Mouse (Mus musculus) embryo, embryonic 10 days (tissue): Measurements from ENCODE around the gene Gtdc1.
"Not testable (repeated sequence)": the region's sequence is repeated elsewhere in the genome, so short reads cannot be mapped to it uniquely, and the experiment has no call there.

Source experiments
- DNase-seq: peaks from one replicate; pipeline ENCODE4 v3.0.0-alpha.2; 2015; ENCODE audit warnings: low spot score

Gene Gtdc1

DNA sequence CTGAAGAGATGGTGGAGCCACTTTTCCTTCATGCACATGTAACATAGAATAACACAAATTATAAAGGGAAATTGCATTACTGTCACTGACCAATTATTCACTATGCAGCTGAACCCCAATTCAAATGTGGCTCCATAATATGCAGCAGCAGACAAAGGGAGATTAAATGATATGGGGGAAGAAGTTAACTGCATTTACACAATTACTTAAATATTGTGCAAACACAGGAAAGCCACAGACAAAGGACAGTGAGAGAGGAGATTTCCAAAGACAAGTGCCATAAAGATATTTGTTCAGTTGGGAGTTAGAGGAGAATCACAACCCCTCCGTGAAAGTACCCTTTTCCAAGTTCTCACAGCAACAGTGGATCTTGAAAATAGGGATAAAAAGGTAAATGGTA lies 163.6 kb downstream of the Gtdc1 start:
- DNase-seq: no peak

GRCm38 (mm10) chr2:44736618-44737017 lies 190.8 kb downstream of the Gtdc1 start:
- DNase-seq: no peak

DNA sequence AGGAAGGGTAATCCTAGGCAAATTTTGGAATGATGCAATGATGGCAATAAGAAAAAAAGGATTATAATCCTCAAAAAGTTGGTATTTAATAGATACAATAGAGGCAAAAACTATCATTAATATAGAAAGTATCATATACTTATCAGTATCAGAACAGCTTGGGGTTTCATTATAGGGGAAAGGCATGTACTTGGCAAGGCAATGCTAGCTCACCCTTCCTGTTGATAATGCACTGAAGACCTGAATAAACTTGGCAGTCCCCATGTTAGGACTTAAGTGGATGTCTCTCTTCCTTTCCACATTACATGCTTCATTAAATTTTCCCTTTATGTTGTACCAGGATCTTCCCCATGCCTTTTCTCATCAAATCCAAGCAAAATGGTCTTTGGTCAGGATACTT lies 206.0 kb downstream of the Gtdc1 start:
- no peak for DNase-seq

DNA sequence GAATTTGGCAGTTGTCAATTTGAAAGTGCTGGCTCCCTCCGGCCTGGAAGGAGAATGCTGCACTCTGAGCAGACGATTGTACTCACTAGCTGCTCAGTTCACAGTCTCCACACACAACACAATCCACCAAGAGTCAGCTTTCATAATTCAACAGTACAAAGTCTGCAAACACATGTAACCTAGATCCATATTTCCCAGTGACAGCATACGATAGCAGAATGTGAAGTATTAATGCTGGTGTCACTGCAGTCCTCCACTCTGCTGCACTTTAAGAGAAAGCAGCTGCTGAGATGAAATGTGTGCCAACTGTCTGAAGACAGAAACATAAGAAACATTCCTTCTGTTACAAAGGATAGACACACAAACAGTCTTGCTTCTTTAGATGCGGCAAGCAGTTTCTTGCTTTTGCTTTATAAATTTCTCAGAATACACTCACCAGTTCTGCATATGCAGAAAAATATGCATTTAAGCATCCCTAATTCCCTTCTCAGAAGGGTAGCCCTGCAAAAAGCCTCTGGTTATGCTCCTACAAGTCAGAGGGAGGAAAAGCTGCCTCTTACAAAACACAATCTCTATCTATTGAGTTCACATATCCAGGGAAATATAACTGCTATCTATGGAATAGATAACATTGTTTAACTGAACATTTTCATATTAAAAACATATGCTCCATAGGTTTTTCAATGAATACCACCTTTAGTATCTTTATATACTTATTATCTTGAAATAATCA lies 221.4 kb downstream of the Gtdc1 start:
- no peak for DNase-seq

DNA sequence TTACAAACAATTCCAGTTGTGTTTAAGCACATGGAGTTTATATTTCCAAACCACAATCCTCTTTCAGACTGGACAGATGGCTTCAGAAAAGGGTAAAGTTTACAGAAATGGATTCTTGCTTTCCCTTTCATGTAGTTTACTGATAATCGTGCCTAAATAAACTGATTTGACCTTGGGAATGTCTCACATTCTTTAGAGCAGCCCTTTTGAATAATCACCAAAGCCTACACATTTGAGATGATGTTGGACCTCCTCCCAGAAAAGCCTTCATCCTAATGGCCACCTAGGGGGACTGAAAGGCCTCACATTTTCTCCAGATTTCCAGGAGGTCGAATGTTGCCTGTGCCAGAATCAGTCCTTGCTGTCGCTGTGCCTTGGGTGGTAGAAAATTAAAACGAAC lies 227.2 kb downstream of the Gtdc1 start:
- no peak for DNase-seq

DNA sequence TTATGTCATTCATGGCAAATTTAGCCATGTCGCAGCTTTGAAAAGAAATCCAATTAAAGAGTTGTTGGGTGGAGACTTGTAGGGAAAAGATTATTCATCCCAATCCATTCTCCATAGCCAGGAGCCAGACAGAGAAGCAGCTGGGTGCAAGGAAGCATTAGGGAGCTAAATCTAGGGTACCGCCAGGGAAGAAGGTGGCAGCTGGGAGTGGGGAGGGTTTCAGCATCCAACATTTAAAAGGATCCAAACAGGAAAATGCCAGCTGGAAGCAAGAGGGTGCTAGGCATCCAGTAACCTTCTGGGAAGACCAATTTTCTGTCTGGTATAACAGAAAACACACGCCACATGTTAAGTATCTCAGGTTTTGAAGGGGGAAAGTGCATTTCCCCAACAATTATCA lies 231.0 kb downstream of the Gtdc1 start:
- DNase-seq: no peak

GRCm38 (mm10) chr2:44693898-44694297 lies 233.6 kb downstream of the Gtdc1 start:
- DNase-seq: peak; percentile 33

GRCm38 (mm10) chr2:44664049-44664448 lies 263.4 kb downstream of the Gtdc1 start:
- DNase-seq: no peak

- no peak for DNase-seq
Observed at GRCm38 (mm10) chr2:44659870-44660269, 267.6 kb downstream of the Gtdc1 start.

- DNase-seq: no peak
Observed at GRCm38 (mm10) chr2:44659011-44659410, 268.4 kb downstream of the Gtdc1 start.

DNA sequence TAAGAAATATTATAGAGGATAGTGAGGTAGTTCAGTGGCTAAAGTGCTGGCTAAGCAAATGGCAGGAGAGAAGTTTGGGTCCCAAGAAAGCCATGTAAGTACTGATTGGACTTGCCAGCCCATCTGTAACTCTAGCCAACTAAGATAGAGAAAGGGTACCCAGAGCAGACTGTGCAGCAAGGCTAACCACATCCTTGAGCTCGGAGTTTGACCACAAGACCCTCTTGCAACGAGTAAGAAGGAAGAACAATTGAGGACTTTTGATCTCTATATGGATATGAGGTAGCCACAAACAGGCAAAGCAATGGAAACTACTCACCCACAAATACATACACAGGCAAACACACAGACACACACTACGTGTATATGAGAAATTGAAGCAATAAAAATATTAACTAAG lies 278.9 kb downstream of the Gtdc1 start:
- no peak for DNase-seq

DNA sequence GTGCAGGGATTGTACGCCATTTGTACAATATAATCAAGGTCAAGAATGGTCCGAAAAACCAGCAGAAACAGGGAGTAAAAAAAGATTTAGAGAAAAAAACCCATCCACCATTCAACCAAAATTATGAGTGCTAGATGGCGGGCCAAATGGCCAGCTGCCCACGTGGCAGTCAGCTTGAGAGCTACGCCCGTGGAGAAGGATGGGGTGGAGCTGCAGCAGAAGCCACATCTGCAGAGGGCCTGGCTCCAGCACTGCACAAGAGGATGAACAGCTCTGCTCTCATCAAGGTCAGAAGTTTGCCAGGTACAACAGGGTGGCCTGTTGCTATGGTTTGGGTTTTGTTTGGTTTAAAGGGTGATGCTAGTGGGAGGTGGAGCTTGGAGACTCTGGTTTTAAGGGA lies 281.1 kb downstream of the Gtdc1 start:
- no peak for DNase-seq

GRCm38 (mm10) chr2:44639370-44639769 lies 288.1 kb downstream of the Gtdc1 start:
- DNase-seq: no peak

DNA sequence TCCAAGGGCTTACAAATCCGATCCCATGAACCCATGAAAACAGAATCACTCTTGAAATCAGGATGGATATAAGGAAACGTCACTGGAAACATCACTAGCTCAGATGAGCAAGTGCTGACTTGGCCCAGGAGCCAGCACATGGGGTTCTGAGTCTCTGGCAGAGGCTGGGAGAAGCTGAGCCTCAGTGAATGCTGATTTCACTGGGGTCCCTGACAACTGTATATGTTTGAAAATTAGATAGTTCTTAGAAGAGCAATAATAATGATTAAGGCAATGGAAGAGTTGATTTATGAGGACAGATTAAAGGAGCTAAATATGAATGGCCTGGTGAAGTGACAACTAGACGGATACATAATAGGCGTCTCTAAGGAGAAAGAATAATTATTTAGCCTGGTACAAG lies 289.3 kb downstream of the Gtdc1 start:
- DNase-seq: no peak

GRCm38 (mm10) chr2:44633971-44634370 lies 293.5 kb downstream of the Gtdc1 start:
- no peak for DNase-seq

DNA sequence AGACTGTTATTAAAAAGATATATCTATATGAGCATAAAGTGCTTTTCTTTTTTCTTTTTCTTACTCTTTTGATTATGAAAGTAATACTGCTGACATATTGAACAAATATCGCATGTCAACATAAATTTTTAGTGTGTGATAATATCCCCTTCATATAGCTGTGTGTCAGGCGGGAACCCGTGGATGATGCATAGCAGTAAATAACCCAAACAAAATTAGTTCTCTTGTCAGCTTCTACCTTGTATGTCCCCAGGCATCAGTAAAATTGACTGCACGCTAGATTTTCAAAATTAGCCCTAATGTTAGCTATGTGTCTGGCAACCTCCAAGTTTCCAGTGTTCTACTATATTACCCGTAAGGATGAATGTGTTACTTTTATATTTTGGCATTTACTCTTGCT lies 294.4 kb downstream of the Gtdc1 start:
- DNase-seq: no peak

DNA sequence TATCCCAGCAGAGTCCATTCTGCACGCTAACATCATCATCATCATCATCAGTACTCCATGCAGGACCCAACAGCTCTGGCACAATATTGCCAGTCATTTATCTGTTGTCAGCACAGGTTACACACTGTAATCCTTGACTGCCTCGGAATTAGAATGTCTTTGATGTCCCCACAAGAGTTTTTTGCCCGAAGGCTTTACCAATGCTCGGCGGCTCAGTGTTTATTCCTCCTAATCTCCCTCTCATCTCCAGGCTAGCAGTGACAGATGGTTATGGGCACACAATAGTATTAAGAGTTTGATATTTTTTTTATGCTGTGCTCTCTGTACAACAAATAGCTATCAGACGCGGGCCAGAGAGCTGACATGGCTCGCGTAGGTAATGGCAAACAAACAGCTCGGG lies 294.9 kb downstream of the Gtdc1 start:
- peak; percentile 21 for DNase-seq

GRCm38 (mm10) chr2:44631064-44631463 lies 296.4 kb downstream of the Gtdc1 start:
- DNase-seq: no peak

DNA sequence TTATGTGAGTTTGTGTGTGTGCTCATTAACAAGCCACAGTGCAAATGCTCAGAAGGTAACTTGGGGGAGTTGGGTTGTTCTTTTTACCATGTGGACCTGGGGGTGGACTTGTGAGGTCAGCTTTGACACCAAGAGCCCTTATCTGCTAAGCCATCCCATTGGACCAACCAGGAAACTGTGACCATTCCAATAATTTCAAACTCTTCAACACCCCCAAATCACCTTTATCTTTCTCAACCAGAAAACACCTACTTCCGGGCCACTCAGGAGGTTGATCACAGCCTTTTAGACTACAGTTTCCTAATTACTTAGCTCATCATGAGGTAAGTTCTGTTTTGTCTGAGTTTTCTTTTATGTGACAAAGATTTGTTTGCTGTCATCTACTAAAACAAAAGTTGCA lies 298.7 kb downstream of the Gtdc1 start:
- no peak for DNase-seq

DNA sequence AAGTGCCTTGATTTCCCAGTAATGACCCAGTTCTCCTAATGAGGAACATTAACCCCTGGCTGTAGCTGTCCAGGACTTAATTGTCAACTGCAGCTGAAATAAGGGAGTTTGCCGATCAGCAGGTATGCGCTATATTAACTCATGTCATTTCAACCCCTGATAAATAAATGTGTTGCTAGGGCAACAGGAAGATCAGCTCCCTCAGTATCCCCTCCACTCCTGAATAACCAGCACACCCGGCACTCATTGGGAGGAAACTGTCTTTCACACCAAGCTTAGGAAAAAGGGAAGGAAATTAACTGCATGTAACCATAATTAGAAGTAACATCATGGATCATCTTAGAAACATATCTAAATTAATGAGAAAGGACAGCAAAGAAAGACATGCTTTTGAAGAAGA lies 302.3 kb downstream of the Gtdc1 start:
- DNase-seq: no peak

GRCm38 (mm10) chr2:44622471-44622870 lies 305.0 kb downstream of the Gtdc1 start:
- no peak for DNase-seq

- DNase-seq: not testable (repeated sequence)
Observed at GRCm38 (mm10) chr2:44599653-44600052, 327.8 kb downstream of the Gtdc1 start.

DNA sequence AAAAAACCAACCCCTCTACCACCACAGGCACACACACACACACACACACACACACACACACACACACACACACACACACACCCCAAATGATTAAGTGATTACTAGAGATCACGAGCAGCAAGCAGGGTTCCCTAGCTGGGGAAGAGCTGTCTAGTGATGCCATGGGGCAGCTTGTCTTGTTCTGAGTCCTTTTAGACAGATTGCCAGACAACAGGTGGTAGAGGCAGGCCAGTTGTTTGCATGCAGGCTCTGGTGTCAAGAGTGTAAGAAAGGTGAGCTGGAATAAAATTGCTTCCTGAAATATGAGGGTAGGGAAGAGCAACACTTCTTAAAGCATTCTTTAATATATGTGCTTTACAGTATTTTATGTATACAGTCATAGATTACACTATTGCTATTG lies 333.2 kb downstream of the Gtdc1 start:
- DNase-seq: no peak

DNA sequence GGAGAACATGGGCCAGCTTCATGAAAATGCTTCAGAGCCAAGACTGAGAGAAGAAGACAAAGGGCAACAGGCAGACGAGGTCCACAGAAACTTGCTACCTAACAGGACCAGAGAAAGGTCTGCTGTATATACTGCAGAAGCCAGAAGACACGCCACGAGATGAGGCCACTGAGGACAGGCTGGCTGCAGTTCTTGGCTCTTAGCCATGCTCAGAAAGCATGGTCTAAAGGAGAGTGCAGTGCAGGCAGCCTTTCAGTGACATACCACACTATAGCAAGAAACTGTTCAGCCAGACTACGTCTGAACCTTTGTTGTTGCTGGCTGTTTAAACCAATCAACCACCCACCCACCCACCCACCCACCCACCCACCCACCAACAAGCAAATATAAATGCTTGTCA lies 336.6 kb downstream of the Gtdc1 start:
- DNase-seq: no peak

DNA sequence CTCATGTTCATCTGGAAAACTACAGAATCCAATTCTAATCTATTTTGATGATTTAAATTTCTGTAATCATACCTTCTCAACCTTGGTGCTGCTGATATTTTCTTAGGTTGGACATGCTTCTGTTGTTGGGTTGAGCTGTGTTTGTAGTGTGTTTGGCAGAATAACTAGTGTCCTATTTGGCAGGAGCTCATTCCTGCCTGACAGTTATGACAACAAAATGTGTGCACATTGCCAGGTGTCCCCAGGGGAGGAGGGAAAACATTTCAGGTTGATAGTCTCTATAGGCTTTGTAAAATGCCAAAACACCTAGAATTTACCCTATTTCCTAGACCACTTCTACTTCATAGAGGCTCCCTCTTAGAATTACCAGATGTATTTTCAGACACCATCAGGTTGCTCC lies 343.4 kb downstream of the Gtdc1 start:
- DNase-seq: no peak
